Mouse (Mus musculus) hindbrain, embryonic 11.5 days (tissue): ENCODE results near the gene Cacna1i. TPM values are rescaled to one million over a fixed set of nuclear protein-coding genes. Genes with fewer than 3 reads are reported as not detected.

Source experiments
- ATAC-seq: fragments of 200-750 bp; cut with Nextera tagmentation; 2 replicates; pipeline ENCODE4 v1.8.0; 2017; ENCODE audit warnings: mild to moderate bottlenecking, moderate TSS enrichment, moderate library complexity; ENCODE audit not compliant: low FRiP score
- DNase-seq: peaks from one replicate; pipeline ENCODE4 v3.0.0-alpha.2; 2015; ENCODE audit warnings: low spot score
- H3K27ac ChIP-seq: fragments of 300-500 bp; sonication (generic); 2 replicates; pipeline ENCODE4 v1.5.1; 2014; ENCODE audit warnings: mild to moderate bottlenecking, low read depth, low read length
- H3K27me3 ChIP-seq: fragments of 300-500 bp; sonication (generic); 2 replicates; pipeline ENCODE4 v1.6.1; 2014; ENCODE audit warnings: mild to moderate bottlenecking, low read length, moderate library complexity, mixed read lengths; ENCODE audit not compliant: control insufficient read depth, insufficient read depth
- H3K36me3 ChIP-seq: fragments of 300-500 bp; sonication (generic); 2 replicates; pipeline ENCODE4 v1.6.1; 2014; ENCODE audit warnings: mild to moderate bottlenecking, low read length, moderate library complexity, mixed read lengths; ENCODE audit not compliant: control insufficient read depth, insufficient read depth
- H3K4me1 ChIP-seq: fragments of 300-500 bp; sonication (generic); replicated peaks from 2 replicates; pipeline ENCODE4 v1.6.1; 2014; ENCODE audit warnings: low read length, mixed read lengths; ENCODE audit not compliant: control insufficient read depth, insufficient read depth
- H3K4me2 ChIP-seq: fragments of 300-500 bp; sonication (generic); replicated peaks from 2 replicates; pipeline ENCODE4 v1.6.1; 2014; ENCODE audit warnings: mild to moderate bottlenecking, low read depth, low read length
- H3K4me3 ChIP-seq: fragments of 300-500 bp; sonication (generic); 2 replicates; pipeline ENCODE4 v1.5.1; 2014; ENCODE audit warnings: low read depth, low read length
- H3K9ac ChIP-seq: fragments of 300-500 bp; sonication (generic); 2 replicates; pipeline ENCODE4 v1.6.1; 2014; ENCODE audit warnings: low read depth, low read length
- H3K9me3 ChIP-seq: fragments of 300-500 bp; sonication (generic); 2 replicates; pipeline ENCODE4 v1.6.1; 2016; ENCODE audit warnings: low read length; ENCODE audit not compliant: control insufficient read depth
- WGBS: fragments of 180-500 bp; shearing (Covaris S2); extraction: QIAGEN DNeasy Blood & Tissue Kit; methylation state at CpG from one replicate; pipeline ENCODE4 v1.1.7; 2014; 5-methylcytosine and 5-hydroxymethylcytosine counted together
- polyA plus RNA-seq: library from polyadenylated mRNA; unstranded; fragments of >200 nt; fragmentation: Nextera tagmentation; extraction: Ambion mirVana; gene quantifications from 2 replicates; pipeline ENCODE4 v1.2.1, GENCODE M21; 2014

The Cacna1i gene
- polyA plus RNA-seq, 1 experiment from 2014 or later = 0.74 TPM

GRCm38 (mm10) chr15:80358798-80359197 lies 71.8 kb downstream of the Cacna1i start:
- H3K9me3 ChIP-seq = no peaks in the 10 kb centered on the region

GRCm38 (mm10) chr15:80361780-80362508 lies 74.9 kb downstream of the Cacna1i start:
- Histone ChIP-seq H3K4me1 (no peaks in the 10 kb centered on the region; the same call in 1 of the 2 replicates), H3K4me2 (no peak overlapping the region), H3K27me3 (no peaks in the 10 kb centered on the region), H3K27ac (no peak overlapping the region), H3K9me3 (no peaks in the 10 kb centered on the region), H3K36me3 (no peaks in the 10 kb centered on the region), H3K4me3 (no peak overlapping the region), H3K9ac (no peak overlapping the region)
- ATAC-seq (no peak), DNase-seq (no peak)
- 85% methylated on average over 15 of the region's 15 CpGs for WGBS

More at GRCm38 (mm10) chr15:80358798-80359197, 71.8 kb downstream of the Cacna1i start:
- Histone ChIP-seq H3K4me1 (no peaks in the 10 kb centered on the region), H3K9ac (no peak overlapping the region), H3K36me3 (no peaks in the 10 kb centered on the region), H3K27ac (no peak overlapping the region), H3K27me3 (no peaks in the 10 kb centered on the region), H3K4me3 (no peak overlapping the region), H3K4me2 (no peak overlapping the region)
- ATAC-seq (no peak), DNase-seq (no peak)
- 93% methylated on average over 19 of the region's 19 CpGs for WGBS

- Histone ChIP-seq H3K9me3 (no peaks in the 10 kb centered on the region), H3K36me3 (no peaks in the 10 kb centered on the region), H3K4me1 (no peaks in the 10 kb centered on the region; the same call in 1 of the 2 replicates), H3K27ac (no peak overlapping the region), H3K4me2 (no peak overlapping the region), H3K4me3 (no peak overlapping the region), H3K9ac (no peak overlapping the region), H3K27me3 (no peaks in the 10 kb centered on the region)
- no peak for ATAC-seq
- DNase-seq = no peak
- WGBS = 80% methylated on average over 8 of the region's 8 CpGs
Observed at GRCm38 (mm10) chr15:80362509-80363172, 75.6 kb downstream of the Cacna1i start.

GRCm38 (mm10) chr15:80363821-80364715 lies 77.0 kb downstream of the Cacna1i start:
- no peaks in the 10 kb centered on the region for H3K36me3 ChIP-seq
- no peak overlapping the region for H3K27ac ChIP-seq
- DNase-seq = no peak
- H3K9ac ChIP-seq = no peak overlapping the region
- H3K4me1 ChIP-seq = no peaks in the 10 kb centered on the region; the same call in 1 of the 2 replicates
- no peak for ATAC-seq
- no peaks in the 10 kb centered on the region for H3K27me3 ChIP-seq
- 72% methylated on average over 13 of the region's 13 CpGs for whole genome bisulfite sequencing
- H3K4me3 ChIP-seq = no peak overlapping the region
- H3K9me3 ChIP-seq = no peaks in the 10 kb centered on the region
- no peak overlapping the region for H3K4me2 ChIP-seq

- Histone ChIP-seq H3K27me3 (no peaks in the 10 kb centered on the region), H3K9ac (no peak overlapping the region), H3K36me3 (no peaks in the 10 kb centered on the region), H3K27ac (no peak overlapping the region), H3K4me2 (no peak overlapping the region), H3K4me3 (no peak overlapping the region), H3K9me3 (no peaks in the 10 kb centered on the region), H3K4me1 (no peaks in the 10 kb centered on the region; the same call in 1 of the 2 replicates)
- 38% methylated on average over 16 of the region's 16 CpGs for WGBS
- ATAC-seq (no peak), DNase-seq (peak; percentile 47)
Observed at GRCm38 (mm10) chr15:80366899-80367298, 79.9 kb downstream of the Cacna1i start.

GRCm38 (mm10) chr15:80373219-80373964 lies 86.4 kb downstream of the Cacna1i start:
- WGBS = 81% methylated on average over 9 of the region's 9 CpGs
- ATAC-seq (no peak), DNase-seq (no peak)
- H3K9ac ChIP-seq = no peak overlapping the region
- no peak overlapping the region for H3K4me2 ChIP-seq
- H3K27me3 ChIP-seq = no peaks in the 10 kb centered on the region
- no peaks in the 10 kb centered on the region for H3K9me3 ChIP-seq
- H3K27ac ChIP-seq = no peak overlapping the region
- H3K36me3 ChIP-seq = no peaks in the 10 kb centered on the region
- no peaks in the 10 kb centered on the region for H3K4me1 ChIP-seq
- H3K4me3 ChIP-seq = no peak overlapping the region

- 73% methylated on average over 5 of the region's 5 CpGs for WGBS
- H3K4me2 ChIP-seq = no peak overlapping the region
- DNase-seq = no peak
- no peaks in the 10 kb centered on the region for H3K4me1 ChIP-seq
- H3K4me3 ChIP-seq = no peak overlapping the region
- no peak overlapping the region for H3K27ac ChIP-seq
- no peaks in the 10 kb centered on the region for H3K9me3 ChIP-seq
- H3K9ac ChIP-seq = no peak overlapping the region
- H3K27me3 ChIP-seq = no peaks in the 10 kb centered on the region
- ATAC-seq = no peak
- no peaks in the 10 kb centered on the region for H3K36me3 ChIP-seq
Observed at GRCm38 (mm10) chr15:80374854-80375253, 87.8 kb downstream of the Cacna1i start.

GRCm38 (mm10) chr15:80387185-80387584 lies 100.1 kb downstream of the Cacna1i start:
- no peak for ATAC-seq
- no peak overlapping the region for H3K4me3 ChIP-seq
- H3K27me3 ChIP-seq = no peaks in the 10 kb centered on the region
- no peak overlapping the region for H3K9ac ChIP-seq
- H3K4me1 ChIP-seq = no peaks in the 10 kb centered on the region
- H3K27ac ChIP-seq = no peak overlapping the region
- DNase-seq = no peak
- H3K36me3 ChIP-seq = no peaks in the 10 kb centered on the region
- WGBS = 87% methylated on average over 2 of the region's 2 CpGs
- H3K9me3 ChIP-seq = no peaks in the 10 kb centered on the region
- H3K4me2 ChIP-seq = no peak overlapping the region
